Mouse (Mus musculus): ENCODE data around the gene Gbp2. TPM values are rescaled to one million over a fixed set of nuclear protein-coding genes. Genes with fewer than 3 reads are reported as not detected.

The Gbp2 gene
- total RNA-seq, 2 experiments from 2014 or later: 7.6 to 9.8 TPM

Other genes with a start within 250 kb of the Gbp2 start
- gene Pdlim5, start 224.9 kb upstream of the Gbp2 start, total RNA-seq (2015): 16.3 and 20.2 TPM in 2 replicates
- 11.5 and 16.7 TPM in 2 replicates for gene Pdlim5, start 224.9 kb upstream of the Gbp2 start, total RNA-seq (2017)
- gene Gbp5, start 126.6 kb upstream of the Gbp2 start, total RNA-seq (2015): 4.4 and 5.1 TPM in 2 replicates
- 6.8 and 10.5 TPM in 2 replicates for gene Gbp5, start 126.6 kb upstream of the Gbp2 start, total RNA-seq (2017)
- gene Gbp7, start 90.3 kb upstream of the Gbp2 start, total RNA-seq (2015): 25.5 and 25.6 TPM in 2 replicates
- 22.4 and 27.9 TPM in 2 replicates for gene Gbp7, start 90.3 kb upstream of the Gbp2 start, total RNA-seq (2017)
- 38.6 and 48.9 TPM in 2 replicates for gene Gbp3, start 60.6 kb upstream of the Gbp2 start, total RNA-seq (2015)
- gene Gbp3, start 60.6 kb upstream of the Gbp2 start, total RNA-seq (2017): 68.1 and 72.0 TPM in 2 replicates
- not detected in 2 replicates for gene Gbp2b, start 25.8 kb upstream of the Gbp2 start, total RNA-seq (2015)
- gene Gbp2b, start 25.8 kb upstream of the Gbp2 start, total RNA-seq (2017): not detected in 2 replicates
- gene Kyat3, start 80.4 kb downstream of the Gbp2 start, total RNA-seq (2015): 21.5 and 32.4 TPM in 2 replicates
- 33.1 and 37.1 TPM in 2 replicates for gene Kyat3, start 80.4 kb downstream of the Gbp2 start, total RNA-seq (2017)
- gene Gtf2b, start 144.4 kb downstream of the Gbp2 start, total RNA-seq (2015): 95.6 and 98.0 TPM in 2 replicates
- 142 and 154 TPM in 2 replicates for gene Gtf2b, start 144.4 kb downstream of the Gbp2 start, total RNA-seq (2017)

Measured in megakaryocyte progenitor cell, adult 5-6 weeks (primary cell).